Mouse (Mus musculus): ENCODE results near the gene Epo. TPM values are rescaled to one million over a fixed set of nuclear protein-coding genes. Genes with fewer than 3 reads are reported as not detected.

Gene Epo
- polyA plus RNA-seq, 1 experiment = not detected

DNA sequence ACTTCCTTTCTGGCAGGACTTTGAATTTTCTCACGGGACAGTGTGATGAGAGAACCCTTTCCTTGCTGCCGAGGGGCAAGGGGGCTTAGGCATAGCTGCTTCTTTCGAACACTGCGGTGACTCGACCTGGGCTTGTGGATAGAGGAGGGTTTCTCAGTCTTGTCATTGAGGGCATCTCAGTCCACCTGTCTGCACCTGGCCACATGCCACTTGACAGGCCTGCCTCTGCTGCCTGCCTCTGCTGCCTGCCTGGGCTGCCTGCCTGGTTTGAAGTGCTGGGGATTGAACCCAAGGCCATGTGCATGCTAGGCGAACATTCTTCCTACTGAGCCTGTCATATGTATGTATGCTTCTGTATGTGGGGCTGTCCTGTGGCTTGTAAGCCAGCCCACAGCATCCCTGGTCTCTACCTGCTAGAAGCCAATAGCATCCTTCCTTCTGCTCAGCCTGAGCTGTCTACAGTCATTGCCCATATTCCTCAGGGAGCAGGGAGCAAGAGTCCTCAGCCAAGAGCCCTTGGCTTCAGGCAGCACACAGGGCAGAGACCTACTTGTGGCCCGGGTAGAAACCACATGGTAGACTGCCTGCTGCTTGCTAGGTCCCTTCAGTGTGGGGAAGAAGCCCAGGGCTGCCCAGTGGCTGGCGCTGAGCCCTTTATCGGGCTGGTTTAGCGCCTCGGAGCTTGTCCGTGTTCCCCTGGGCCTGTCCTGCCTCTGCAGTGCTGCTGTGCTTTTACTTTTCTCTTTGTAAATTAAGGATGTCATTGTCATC, 18.9 kb downstream of the Epo start:
- peaks cover 3% of the 10 kb centered on the region for H3K36me3 ChIP-seq (ENCODE audit: control insufficient read depth, insufficient read depth, low read length)
- H3K4me1 ChIP-seq (ENCODE audit: control insufficient read depth, insufficient read depth, insufficient read length) = peaks cover 18% of the 10 kb centered on the region; the same call in 1 of the 2 replicates
- no peak for DNase-seq (ENCODE audit: low read depth in 1 of 2, low spot score in 2 of 2)
- TF ChIP-seq POLR2A (IDR thresholded peaks at IDR 0.05; ENCODE audit: low read depth, low read length) (no peak), CTCF (IDR thresholded peaks at IDR 0.05; ENCODE audit: extremely low read depth, insufficient read depth, insufficient read length, insufficient replicate concordance) (no peak)
- 81% methylated on average over 12 of the region's 12 CpGs for WGBS
- H3K27ac ChIP-seq (ENCODE audit: insufficient read depth, low read length) = no peak overlapping the region
- no peaks in the 10 kb centered on the region for H3K27me3 ChIP-seq (ENCODE audit: control insufficient read depth, insufficient read depth, low read length)
- no peak overlapping the region for H3K4me3 ChIP-seq (ENCODE audit: extremely low read depth, insufficient read depth, insufficient read length)

DNA sequence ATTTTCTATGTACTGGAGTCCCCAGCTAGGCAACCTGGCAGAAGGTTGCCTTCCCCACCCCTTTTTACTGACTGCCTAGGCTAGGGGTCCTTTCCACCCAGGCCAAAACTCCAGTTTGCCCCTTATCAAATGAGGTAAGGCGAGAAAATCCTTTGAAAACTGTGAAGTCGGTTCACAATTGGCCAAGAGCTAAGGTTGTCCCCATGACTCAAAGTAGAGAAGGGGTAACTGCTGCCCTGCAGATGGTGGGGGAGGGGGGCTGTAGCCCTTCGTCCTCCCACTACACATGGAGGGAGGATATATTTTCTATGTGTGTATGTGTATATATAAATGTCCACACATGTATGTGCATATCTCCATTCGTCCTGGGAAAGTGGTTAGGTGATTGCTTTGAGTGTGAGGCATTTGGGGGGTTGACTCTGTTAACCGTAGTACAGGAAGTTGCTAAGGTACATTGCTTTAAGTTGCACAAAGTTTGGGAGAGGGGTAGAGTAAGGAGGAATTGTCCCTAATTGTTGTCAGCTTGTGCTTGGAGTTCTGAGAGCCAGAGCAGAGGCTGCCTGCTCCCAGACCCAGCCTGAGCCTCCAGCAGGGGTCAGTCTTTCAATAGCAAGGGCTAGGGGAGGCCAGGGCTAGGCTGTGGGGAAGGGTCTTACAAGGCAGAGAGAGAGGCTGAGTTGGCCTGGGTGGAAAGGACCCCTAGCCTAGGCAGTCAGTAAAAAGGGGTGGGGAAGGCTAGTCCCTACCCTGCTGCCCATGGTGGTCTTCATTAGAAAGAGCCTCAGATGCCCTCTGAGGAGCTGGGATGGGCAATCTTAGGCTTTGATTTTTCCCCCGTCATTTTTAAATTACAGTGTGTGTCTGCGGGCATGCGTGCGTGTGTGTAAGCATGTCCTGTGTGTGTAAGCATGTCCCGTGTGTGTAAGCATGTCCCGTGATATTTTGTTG, 19.9 kb downstream of the Epo start:
- TF ChIP-seq POLR2A (IDR thresholded peaks at IDR 0.05; ENCODE audit: low read depth, low read length) = no peak
- TF ChIP-seq CTCF (IDR thresholded peaks at IDR 0.05; ENCODE audit: extremely low read depth, insufficient read depth, insufficient read length, insufficient replicate concordance) = peak; percentile 47; the same call in 1 of the 2 replicates
- peaks cover 18% of the 10 kb centered on the region; the same call in 1 of the 2 replicates for H3K4me1 ChIP-seq (ENCODE audit: control insufficient read depth, insufficient read depth, insufficient read length)
- H3K27ac ChIP-seq (ENCODE audit: insufficient read depth, low read length) = no peak overlapping the region
- no peak overlapping the region for H3K4me3 ChIP-seq (ENCODE audit: extremely low read depth, insufficient read depth, insufficient read length)
- no peaks in the 10 kb centered on the region for H3K36me3 ChIP-seq (ENCODE audit: control insufficient read depth, insufficient read depth, low read length)
- no peak for DNase-seq (ENCODE audit: low read depth in 1 of 2, low spot score in 2 of 2)
- WGBS = 85% methylated on average over 11 of the region's 11 CpGs
- H3K27me3 ChIP-seq (ENCODE audit: control insufficient read depth, insufficient read depth, low read length) = no peaks in the 10 kb centered on the region

DNA sequence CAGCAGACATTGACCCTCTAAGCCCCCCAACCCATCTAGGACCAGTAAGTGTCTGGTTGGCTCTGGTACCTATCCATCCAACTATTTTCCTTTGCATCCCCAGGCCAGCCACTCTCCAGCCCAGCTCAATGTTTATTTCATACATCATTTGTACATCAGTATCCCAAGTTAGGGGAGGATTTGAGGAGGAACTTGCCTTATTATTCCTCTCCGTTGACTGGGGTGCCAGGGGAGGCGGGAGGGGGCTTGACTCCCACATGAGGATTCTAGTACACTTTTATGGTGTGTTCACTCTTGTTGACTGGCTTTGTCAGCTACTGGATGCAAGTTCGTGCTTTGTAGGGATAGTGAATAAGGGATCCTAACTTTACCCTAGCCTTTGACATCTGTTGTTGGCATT, 21.3 kb downstream of the Epo start:
- H3K27me3 ChIP-seq (ENCODE audit: control insufficient read depth, insufficient read depth, low read length) = no peaks in the 10 kb centered on the region
- TF ChIP-seq CTCF (IDR thresholded peaks at IDR 0.05; ENCODE audit: extremely low read depth, insufficient read depth, insufficient read length, insufficient replicate concordance) (no peak), POLR2A (IDR thresholded peaks at IDR 0.05; ENCODE audit: low read depth, low read length) (no peak)
- 81% methylated on average over 3 of the region's 3 CpGs for WGBS
- no peak overlapping the region for H3K27ac ChIP-seq (ENCODE audit: insufficient read depth, low read length)
- H3K4me1 ChIP-seq (ENCODE audit: control insufficient read depth, insufficient read depth, insufficient read length) = peaks cover 18% of the 10 kb centered on the region; the same call in 1 of the 2 replicates
- H3K4me3 ChIP-seq (ENCODE audit: extremely low read depth, insufficient read depth, insufficient read length) = no peak overlapping the region
- no peaks in the 10 kb centered on the region for H3K36me3 ChIP-seq (ENCODE audit: control insufficient read depth, insufficient read depth, low read length)
- DNase-seq (ENCODE audit: low read depth in 1 of 2, low spot score in 2 of 2) = no peak

DNA sequence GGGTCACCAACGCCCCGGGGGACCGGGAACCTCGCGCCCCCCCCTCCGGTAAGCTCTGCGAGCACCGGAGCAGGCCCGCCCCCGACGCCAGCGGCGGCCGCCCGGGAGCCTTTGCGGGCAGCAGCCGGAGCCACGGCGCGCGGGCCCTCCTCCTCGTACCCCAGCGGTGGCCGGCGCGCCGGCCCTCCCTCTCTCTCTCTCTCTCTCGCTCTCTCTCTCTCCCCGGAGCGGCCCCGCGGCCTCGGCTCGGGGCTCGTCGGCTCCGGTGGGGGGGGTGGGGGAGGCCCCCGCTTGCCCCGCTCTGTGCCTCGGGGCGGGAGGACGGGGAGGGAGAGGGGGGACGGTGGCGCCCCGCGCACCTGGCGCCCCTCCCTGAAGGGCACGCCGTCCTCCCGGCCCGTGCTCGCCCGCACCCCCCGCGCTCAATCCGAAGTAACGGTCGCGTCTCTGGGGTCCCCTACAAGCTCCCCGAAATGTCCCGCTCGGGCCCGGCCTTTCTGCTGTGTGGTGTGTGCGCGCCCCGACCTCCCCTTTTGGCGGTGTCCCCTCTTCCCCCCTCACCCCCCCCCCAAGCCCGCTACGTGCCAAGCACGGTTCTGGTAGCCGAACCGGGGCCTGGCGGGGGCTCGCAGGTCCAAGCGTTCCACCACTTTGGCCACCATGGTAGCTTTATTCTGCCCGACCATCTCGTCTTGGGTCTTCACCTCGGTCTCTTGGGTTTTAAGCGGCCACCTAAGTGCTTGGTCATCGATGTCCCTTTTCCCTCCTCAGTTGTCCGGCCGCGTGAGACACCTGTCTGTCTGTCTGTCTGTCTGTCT, 22.3 kb downstream of the Epo start:
- TF ChIP-seq POLR2A (IDR thresholded peaks at IDR 0.05; ENCODE audit: low read depth, low read length) (no peak), CTCF (IDR thresholded peaks at IDR 0.05; ENCODE audit: extremely low read depth, insufficient read depth, insufficient read length, insufficient replicate concordance) (no peak)
- peak in 1 of 2 experiments; percentile 37 for DNase-seq (ENCODE audit: low read depth in 1 of 2, low spot score in 2 of 2)
- WGBS = under 1% methylated on average over 70 of the region's 83 CpGs
- H3K36me3 ChIP-seq (ENCODE audit: control insufficient read depth, insufficient read depth, low read length) = no peaks in the 10 kb centered on the region
- peaks cover 18% of the 10 kb centered on the region; the same call in 1 of the 2 replicates for H3K4me1 ChIP-seq (ENCODE audit: control insufficient read depth, insufficient read depth, insufficient read length)
- no peak overlapping the region for H3K27ac ChIP-seq (ENCODE audit: insufficient read depth, low read length)
- peak overlapping the region; percentile 75 for H3K4me3 ChIP-seq (ENCODE audit: extremely low read depth, insufficient read depth, insufficient read length)
- H3K27me3 ChIP-seq (ENCODE audit: control insufficient read depth, insufficient read depth, low read length) = no peaks in the 10 kb centered on the region

DNA sequence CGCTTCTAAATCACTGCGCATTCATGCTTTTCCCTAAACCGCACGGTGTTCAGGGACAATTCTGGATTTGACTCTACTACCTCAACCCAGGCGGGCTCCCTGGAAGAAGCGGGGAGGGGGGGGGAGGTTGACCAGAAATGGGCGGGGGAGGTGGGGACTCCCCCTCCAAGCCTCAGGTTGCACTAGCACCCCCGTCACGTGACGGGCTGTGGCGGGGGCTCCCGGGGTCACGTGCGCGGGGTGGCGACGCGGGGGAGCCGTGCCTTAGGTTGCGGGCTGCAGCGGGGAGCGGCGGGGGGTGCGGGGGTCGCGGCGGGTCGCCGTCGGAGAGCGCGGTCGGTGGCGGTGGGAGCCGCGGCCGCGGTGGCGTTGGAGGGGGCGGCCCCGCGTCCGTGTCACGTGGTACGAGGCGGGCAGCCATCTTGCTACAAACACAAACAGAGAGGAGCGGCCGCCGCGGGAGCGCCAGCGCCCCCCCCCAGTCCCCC, 23.0 kb downstream of the Epo start:
- Histone ChIP-seq H3K27me3 (ENCODE audit: control insufficient read depth, insufficient read depth, low read length) (no peaks in the 10 kb centered on the region), H3K4me3 (ENCODE audit: extremely low read depth, insufficient read depth, insufficient read length) (peak overlapping the region; percentile 75), H3K36me3 (ENCODE audit: control insufficient read depth, insufficient read depth, low read length) (no peaks in the 10 kb centered on the region), H3K27ac (ENCODE audit: insufficient read depth, low read length) (no peak overlapping the region), H3K4me1 (ENCODE audit: control insufficient read depth, insufficient read depth, insufficient read length) (peaks cover 16% of the 10 kb centered on the region; the same call in 1 of the 2 replicates)
- 2% methylated on average over 24 of the region's 52 CpGs for WGBS
- peak in 1 of 2 experiments; percentile 76 for DNase-seq (ENCODE audit: low read depth in 1 of 2, low spot score in 2 of 2)
- TF ChIP-seq CTCF (IDR thresholded peaks at IDR 0.05; ENCODE audit: extremely low read depth, insufficient read depth, insufficient read length, insufficient replicate concordance) (no peak), POLR2A (IDR thresholded peaks at IDR 0.05; ENCODE audit: low read depth, low read length) (no peak)

DNA sequence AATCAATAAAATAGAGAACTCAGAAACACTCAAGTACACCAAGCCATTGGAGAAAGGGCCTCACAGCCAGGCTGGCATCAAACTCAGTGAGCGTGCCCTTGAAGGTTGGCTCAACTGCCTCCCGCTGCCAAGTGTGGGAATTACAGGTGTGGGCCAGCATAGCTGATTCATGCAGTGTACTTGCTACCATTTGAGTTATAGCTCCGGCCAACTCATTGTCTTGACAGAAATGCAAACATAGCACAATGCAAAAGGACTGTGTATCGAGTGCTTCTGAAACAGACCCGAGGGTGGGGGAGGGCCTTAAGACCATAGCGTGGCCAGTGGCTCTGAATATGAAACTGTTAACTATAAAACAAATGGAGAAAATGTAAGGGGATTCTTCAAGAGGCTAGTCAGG, 29.0 kb downstream of the Epo start:
- WGBS = 80% methylated on average over 6 of the region's 6 CpGs
- no peak overlapping the region for H3K4me3 ChIP-seq (ENCODE audit: extremely low read depth, insufficient read depth, insufficient read length)
- no peak overlapping the region for H3K27ac ChIP-seq (ENCODE audit: insufficient read depth, low read length)

More for the DNA sequence above, 29.0 kb downstream of the Epo start:
- Histone ChIP-seq H3K36me3 (ENCODE audit: control insufficient read depth, insufficient read depth, low read length) (no peaks in the 10 kb centered on the region; the same call in 1 of the 2 replicates), H3K4me1 (ENCODE audit: control insufficient read depth, insufficient read depth, insufficient read length) (no peaks in the 10 kb centered on the region; the same call in 1 of the 2 replicates), H3K27me3 (ENCODE audit: control insufficient read depth, insufficient read depth, low read length) (no peaks in the 10 kb centered on the region)
- DNase-seq (ENCODE audit: low read depth in 1 of 2, low spot score in 2 of 2) = no peak
- no peak for TF ChIP-seq CTCF (IDR thresholded peaks at IDR 0.05; ENCODE audit: extremely low read depth, insufficient read depth, insufficient read length, insufficient replicate concordance)
- no peak for TF ChIP-seq POLR2A (IDR thresholded peaks at IDR 0.05; ENCODE audit: low read depth, low read length)

Data from spleen, adult 2 months (tissue).